Mouse (Mus musculus): ENCODE data around the gene Gli3.

GRCm38 (mm10) chr13:15526691-15527090, 63.7 kb downstream of the Gli3 start:
- TF ChIP-seq POLR2A (IDR thresholded peaks at IDR 0.05; ENCODE audit: borderline replicate concordance, extremely low read depth, insufficient read depth, insufficient read length, poor library complexity, severe bottlenecking) (no peak), CTCF (IDR thresholded peaks at IDR 0.05; ENCODE audit: borderline replicate concordance, extremely low read depth, insufficient read depth, insufficient read length) (no peak)
